Mouse (Mus musculus): Measurements from ENCODE around the gene Abca1. TPM values are rescaled to one million over a fixed set of nuclear protein-coding genes. Genes with fewer than 3 reads are reported as not detected.

Gene Abca1
- polyA plus RNA-seq, 2 experiments from 2014 or later: 2.8 to 4.6 TPM

DNA sequence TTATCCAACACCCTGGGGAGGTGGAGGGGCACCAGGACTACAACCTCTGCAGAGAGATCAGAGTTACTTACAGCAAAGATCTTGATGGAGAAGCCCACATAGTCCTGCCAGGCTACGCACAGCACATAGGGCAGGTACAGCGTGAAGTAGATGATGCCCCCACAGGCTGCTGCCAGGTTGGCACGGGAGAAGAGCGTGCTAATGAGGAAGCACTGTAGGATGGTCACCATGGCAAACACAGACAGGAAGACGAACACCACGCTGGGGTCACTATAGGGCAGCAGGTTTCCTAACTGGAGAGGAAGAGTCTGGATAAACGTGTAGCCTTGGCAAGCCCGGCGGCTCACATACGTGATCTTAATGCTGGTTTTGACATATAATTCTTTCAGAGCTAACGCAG is 77.8 kb downstream of the Abca1 start:
- ATAC-seq: no peak

DNA sequence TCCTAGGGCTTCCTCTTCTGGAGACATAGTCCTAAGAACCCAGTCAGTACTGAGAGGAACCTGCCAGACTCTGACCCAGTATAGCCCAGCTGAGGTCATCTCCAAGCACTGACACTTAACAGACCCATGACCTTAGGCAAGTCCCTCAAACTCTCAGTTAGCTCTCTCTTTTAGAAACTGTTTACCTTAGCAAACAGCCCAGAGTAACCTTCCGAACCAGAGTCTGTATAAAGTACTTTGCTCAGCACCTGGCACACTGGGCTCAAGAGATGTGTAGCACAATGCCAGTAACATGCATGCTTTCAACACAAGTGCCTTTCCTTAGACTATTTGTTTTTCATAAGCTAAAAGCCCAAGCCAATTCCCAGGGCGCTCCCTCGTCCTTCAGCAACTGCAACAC is 79.4 kb downstream of the Abca1 start:
- ATAC-seq: no peak

DNA sequence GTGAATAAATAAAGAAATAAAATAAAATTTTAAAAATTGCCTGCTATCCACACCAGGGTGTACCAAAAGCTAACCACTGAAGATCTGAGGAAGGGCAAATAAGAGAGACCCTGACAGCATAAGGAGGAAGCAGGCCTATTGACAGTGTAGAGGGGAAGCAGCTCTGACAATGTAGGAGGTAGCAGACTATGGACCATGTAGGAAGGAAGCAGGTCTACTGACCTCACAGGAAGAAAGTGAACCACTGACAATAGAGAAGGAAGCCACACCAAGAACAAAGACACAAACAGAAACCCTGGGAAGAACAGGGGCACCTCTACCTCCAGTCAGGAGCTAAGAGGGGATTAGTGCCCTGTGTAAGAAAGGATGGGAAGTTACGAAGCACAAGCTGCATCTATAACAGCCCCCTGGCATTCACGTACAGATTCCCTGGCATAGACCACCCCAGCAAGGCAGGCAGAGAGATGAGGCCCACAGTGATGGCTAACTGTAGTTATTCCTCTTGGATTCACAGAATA is 80.8 kb downstream of the Abca1 start:
- no peak for ATAC-seq

DNA sequence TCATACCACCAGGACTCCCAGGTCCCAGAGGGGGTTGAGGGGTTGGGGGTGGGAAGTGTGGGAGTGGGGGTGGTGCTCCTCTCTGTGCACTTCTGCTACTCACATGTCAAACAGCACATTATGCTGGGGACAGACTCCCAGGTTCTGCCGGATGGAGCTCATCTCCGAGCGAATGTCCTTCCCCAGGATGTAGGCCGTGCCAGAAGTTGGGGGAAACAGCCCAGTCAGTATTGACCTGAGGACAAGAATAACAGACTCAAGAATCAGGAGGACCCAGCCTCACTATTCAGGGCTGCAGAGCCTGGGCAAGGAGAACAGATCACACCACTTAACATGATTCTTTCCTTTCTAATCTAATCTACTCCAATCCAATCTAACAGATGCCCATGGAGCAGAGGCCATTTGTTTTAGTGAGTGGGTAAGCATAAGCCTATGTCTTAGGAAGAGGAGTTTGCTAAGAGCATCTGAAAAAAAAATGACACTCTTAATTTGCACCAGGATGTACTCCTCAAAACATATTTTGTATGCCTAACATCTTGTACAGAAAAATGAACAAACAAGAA is 82.8 kb downstream of the Abca1 start:
- ATAC-seq: no peak

DNA sequence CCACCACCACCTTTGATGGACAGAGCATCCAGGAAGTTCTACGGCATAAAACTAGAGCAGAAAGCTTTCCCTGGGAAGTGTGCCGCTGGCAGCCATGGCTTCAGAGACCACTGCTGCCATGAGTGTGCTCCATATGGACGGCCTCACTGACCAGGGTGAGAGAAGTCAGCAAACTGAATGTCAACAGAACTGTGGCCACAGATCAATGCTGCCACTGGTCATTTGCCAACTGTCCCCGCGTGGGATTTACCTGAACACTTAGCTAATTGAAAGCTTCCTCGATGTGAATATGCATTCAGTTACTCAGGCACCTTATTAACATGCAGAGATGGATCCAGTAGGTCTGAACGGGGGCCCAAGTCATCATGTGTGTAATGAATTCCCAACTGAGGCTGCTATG is 86.7 kb downstream of the Abca1 start:
- ATAC-seq: no peak

DNA sequence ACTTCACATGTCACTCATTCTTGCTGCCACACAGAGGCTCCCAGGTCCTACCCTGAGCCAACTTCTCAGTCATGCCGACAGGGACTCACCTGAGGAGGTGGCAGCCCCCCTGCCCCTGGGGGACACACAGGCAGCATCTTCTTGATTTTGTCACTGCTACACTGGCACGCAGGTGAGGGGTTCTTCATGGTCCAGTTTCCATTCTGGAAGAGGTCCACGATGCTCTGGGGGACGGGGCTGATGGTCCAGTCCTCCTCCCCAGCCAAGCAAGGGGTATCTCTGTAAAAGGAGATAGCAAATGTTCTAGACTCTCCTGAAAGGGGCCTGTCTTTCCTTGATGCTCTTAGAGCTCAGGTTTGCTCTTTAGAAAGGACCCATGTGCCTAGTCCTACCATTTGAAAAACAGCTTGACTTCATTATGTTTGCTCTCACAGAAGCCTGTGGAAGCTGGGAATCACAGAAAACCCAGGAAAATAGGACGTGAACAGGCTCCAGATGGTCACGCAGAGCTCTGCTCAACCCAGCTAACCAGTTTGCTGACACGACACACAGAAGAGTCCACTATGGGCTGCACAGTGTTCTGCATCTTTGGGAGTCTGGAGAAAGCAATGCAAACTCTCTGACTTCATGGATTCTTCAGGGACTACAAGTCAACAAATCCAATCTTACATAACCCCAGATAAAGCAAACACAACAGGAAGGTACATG is 97.2 kb downstream of the Abca1 start:
- ATAC-seq: no peak

DNA sequence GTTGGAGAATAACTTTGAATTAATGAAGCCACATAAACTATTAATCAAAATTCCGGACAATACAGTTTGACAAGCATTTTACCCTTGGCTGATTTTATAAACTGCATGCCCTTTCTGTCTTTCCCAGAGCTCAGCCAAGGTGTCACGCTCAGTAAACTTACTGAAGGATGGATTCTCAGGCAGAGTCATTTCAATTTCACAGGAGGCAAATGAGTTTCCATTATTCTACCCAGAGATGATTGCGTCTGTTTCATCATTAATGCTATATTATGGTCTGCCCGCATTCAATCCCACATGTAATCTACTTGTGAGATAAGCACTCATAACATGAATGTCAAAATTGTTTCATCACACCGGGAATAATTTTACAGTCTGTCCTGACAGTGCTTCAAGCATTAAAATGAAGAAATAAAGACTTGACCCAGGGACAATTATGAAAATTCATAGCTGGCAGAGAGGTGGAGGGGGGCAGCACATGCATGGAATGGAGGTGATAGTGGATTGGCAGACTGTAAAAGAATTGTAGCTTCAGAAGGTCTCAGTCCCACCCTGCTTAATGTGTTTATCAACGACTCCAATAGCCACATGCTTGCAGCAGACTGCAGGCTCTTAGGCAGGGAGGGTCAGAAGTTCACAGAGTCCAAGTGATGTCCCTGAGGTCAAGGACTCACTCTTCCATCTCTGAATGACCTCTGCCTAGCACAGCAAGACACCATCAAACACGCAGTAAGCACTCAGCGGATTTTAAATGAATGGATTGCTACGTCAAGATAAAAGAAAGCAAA is 113.3 kb downstream of the Abca1 start:
- ATAC-seq: no peak

DNA sequence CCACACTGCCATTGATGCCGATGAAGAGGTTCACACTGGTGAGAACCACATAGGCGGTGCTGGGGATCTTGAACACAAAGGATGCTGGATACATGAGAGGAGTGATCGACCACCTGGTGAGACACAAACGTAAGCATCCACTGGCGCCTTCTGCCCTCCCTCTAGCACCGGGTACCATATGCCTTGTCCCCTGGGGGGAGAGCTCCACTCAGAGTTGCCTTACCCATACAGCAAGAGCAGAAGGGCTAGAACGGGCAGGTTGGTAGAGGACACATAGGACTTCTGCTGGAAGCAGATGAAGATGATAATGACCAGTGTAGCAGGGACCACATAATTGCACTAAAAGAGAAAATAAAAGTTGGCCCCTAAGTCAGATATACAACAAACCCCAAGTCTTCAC is 113.9 kb downstream of the Abca1 start:
- no peak for ATAC-seq

DNA sequence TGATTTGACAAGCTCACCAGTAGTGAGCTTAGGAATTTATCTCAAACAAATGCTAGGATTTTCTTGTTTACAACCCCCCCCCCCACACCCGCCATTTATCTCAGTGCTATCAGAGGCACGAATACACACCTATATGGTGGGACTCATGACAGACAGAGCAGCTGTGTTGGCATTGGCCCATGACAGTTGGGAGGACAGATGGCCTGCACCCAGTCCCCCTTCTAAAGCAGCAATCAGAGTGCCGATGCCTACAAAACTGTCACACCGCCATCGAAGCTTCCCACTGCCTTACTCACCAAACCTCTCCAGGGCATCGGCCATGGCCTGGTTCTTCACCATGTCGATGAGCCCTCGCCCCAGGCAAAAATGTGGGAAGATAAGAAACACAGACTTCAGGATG is 115.9 kb downstream of the Abca1 start:
- ATAC-seq: no peak

DNA sequence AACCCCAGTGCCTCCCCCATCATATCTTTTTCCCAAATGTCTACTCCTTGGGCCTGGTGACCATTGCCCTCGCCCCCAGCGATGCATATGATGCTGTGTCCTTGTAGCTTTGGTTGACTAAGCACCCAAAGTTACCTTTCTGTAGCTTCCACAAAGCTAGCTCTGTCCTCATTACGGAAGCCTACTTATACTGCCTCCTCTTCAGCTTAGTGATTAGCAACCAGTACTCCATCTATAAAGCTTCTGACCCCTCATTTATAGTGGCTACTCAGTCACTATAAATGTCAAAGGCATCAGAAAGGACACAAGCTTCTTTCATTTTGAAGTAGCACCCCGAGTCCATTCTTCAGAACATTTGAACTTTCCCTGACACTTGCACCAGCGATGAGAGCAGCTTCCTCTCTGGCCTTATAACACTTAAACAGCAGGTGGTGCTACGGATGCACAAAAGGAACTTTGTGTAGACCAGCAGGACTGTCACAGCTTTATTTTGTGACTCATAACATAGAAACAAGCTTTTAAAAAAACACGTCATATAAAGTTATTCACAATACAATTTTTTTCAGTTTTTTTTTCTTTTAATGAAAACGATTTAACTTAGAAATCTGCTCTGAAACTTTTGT is 129.3 kb downstream of the Abca1 start:
- no peak for ATAC-seq

DNA sequence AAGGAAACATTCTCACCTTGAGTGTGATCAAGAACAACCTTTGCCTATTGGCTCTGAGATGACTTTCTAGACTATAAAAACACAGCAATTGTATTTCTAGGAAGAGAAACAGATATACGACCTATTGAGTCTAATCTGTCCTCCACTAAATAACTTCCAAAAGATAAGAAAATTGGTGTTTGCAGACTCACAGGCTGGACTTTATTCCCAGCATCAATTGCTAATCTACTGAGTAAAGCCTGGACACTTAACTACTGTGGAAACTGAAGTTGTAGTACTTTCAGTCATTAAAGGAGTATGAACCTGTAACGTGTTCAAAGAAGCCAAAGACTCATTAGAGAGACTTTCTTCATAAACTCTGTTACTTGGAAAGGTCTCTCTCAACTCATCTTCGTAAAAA is 131.9 kb downstream of the Abca1 start:
- ATAC-seq: no peak

DNA sequence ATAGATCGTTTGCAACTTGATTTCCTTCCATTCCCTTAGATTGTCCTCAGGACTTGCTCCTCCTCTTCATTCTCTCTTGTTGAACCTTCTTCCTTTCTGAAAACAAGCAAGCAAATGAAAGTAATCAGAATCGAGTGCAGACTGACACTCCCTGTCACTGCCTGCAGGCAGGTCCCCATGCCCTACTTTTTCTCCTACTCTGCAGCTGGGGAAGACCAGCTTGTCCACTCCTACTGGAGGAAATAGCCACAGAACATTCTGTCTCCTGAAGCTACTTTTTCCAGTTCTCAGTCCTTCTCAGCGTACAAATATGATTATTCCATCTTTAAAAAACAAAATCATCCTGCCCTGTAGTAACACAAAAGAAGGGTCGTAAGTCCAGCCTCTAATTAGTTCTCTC is 135.3 kb downstream of the Abca1 start:
- no peak for ATAC-seq

DNA sequence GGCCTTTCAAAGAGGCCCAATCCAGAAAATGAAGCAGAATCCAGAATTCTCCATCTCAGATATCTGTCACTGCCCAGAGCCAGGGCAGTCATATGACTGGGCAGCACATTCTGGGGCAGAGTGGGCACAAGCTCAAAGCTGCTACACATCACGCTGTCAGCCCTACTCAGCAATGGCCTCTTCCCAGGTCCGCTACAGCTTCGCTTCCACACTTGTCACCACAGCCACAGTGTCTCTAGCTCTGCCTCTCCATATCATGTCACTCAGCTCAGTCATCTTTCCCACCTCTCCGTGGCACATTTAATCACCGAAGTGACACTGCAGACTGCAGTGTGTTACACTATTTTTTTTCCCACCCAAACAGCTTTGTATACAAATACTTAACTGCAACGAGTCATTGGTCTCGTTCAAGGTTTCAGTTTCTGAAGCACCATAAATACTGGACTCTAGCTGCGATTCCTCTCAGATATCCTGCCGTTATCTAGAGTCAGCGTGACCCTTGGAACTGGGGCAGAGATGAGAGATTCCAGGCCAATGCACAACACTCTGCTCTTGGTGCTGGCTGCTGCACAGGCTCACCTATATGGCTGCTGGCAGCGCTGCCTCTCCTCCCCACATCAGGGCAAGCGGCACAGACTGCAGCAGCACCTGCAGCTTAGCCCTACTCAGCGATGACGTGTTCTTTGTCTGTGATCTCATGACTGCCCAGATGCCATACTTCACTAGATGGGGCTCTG is 136.3 kb downstream of the Abca1 start:
- no peak for ATAC-seq

DNA sequence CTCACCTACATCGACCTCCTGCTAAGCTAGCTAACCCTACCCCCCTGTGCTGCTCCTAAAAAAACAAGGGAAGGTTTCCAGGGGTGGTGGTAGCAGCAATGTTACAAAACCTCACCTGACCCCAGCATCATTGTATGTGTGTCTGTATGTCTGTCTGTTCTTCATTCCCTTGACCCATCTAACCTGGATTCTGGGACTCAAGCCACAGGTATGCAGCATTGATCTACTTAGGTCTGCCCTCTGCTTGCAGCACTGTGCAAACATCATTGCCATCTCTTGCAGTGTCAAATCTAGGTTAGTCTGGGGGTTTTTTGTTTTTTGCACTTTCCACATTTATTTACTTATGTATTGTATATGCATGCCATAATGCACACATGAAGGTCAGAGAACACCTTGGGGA is 141.3 kb downstream of the Abca1 start:
- ATAC-seq: no peak

DNA sequence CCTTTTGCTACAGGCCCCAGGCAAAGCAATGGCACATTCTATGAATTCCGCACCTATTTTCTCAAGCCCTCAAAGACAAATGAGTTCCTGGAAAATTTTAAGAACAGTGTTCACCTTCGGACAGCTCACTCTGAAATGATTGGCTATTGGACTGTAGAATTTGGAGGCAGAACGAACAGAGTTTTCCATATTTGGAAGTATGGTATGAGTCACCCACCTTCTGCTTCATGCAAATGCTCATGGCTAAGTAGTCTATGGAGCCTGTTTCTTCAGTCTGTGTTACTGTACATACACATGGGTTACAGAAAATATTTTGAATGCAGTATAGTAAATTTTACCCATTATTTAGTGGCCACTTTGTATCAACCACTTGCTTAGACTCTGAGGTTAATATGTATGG is 144.7 kb downstream of the Abca1 start:
- no peak for ATAC-seq

DNA sequence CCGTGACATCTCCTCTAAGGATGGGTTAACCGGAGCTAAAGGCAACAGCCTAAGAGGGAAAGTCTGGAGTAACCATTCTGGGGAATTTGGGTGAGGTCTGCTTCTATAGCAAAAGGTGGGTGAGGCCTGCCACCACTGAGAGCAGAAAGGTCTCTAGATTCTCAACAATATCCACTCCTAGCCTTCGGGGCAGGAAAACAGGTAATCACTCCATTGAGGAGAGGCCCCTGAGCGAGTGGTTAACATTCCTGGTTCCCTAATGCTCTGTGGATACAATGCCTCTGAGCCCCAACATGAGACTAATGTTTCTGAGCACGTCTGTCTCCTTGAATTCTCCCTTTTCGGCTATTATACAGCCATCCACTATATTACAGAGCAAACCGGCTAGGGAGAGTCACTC is 145.3 kb downstream of the Abca1 start:
- no peak for ATAC-seq

DNA sequence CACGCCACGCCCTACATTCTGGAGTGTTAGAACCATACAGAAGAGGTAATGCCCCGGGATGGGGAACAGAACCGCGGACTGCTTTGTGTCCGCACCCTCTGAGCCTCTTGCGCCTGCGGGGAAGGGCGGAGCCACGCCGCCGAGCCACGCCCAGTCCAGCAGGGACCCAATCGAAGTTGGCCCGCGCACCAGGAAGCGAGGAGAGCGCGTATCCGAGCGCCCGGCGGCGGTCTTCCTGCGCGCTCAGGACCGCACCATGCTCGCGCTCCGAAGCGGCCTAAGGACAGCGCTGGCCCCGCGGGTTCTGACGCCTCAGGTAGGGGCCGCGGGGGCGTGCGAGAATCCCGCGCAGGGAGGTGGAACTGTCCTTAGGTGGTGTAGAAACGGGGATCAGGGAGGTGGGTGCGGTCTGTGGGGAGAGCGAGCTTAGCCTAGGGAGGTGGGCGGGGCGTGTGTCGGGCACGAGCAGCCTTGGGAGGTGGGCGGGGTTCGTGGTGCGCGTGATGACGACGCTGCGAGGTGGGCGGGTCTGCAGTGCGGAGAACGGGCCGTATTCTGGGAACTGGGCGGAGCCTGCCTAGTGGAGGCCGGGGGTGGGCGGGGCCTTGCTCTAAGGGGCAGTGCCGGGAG is 147.8 kb downstream of the Abca1 start, which contains the start of gene Nipsnap3b:
Gene Nipsnap3b, plus strand, starts transcription at position 149 of the 630 bp plus-strand sequence.
- peak; percentile 91 for ATAC-seq

DNA sequence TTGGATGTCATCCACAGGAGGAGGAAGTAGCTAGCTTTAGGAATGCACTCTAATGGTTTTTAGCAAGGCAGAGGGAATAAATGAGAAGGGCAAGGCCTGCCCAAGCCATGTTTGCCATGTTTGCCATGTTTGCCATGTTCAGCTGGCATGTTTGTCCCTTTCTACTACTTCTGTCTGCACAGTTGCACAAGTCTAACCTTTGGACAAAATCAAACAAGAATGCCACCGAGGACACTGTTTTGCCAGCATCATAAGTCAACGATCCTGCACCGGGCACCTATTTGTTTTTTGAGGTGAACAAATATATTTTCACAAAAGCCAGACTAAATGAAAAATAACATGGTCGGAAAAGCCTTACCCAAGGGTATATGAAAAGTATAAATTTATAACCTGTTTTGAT is 149.8 kb downstream of the Abca1 start:
- ATAC-seq: no peak

DNA sequence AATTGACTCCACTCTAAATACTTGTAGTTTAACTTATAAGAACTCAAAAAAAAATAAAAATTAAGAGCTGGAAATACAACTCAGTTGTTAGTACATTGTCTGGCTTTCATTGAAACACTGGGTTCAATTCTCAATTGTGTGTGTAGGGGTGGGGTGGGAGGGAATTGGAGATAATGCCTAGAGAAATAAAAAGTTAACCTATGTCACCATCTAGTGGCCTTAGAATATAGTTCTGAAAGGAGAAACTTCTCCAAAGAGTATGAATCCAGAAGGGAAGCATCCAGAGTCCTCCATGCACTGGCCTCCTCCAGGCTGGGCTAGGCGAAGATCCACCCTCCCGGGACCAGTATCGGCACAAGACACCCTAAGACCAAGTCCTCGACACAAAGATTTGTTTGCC is 150.5 kb downstream of the Abca1 start:
- ATAC-seq: no peak

DNA sequence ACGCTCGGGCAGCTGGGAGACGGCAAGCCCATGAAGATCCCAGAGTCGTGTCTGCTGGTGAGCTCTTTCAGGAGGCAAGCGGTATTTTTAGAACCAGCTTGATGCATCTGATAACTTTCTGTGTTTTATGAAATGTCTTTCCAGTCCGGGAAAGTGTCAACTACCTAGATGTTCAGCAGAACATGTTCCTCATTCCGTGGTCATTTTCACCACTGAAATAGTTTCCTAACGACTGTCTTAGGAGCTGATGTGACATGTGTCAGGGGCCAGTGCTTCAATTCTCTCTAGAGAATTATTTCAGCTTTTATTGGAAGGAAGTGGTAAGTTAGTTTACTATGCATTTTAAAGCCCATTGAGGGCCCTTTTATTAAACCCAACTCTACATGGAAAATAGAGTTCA is 159.5 kb downstream of the Abca1 start:
- no peak for ATAC-seq

DNA sequence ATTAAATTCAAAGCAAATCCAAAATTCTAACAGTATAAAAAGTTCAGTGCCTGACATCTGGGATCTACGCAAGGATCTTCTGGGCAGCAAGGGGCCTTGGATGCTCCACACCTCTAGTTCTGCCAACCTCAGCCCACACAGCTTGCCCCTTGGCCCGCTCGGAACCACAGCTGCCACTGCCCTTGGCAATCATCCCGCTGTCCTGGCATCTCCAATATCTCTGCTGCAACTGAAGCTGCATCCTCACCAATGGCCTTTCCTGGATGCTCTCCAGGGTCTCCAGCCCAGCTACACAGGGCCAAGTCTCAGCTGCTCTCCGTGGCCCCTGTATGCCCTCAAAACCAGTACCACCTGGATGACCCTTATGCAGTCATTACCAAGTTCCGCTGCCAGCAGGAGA is 160.2 kb downstream of the Abca1 start:
- ATAC-seq: no peak

DNA sequence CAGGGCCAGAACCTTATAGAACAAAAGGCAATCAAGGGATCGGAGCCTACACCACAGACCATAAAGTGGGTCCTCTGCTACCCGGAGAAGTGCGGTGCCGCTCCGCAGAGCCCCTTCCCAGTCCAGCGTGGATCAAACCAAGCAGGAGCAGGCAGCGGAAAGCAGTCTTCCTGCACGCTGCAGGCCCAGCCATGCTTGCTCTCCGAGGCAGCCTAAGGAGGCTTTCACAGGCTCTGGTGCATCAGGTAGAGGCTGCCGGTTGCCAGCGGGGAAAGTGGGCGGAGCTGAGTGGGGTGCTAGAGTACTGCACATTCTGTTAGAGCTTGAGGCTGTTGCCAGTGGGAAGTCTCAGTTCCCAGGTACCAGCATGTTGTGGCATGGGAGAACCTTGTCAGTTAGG is 170.4 kb downstream of the Abca1 start, which contains the start of gene Nipsnap3a:
Gene Nipsnap3a, plus strand, starts transcription at position 25 of the 400 bp plus-strand sequence.
- no peak for ATAC-seq
